Mouse (Mus musculus) lung, postnatal 0 days (tissue): ENCODE results near the gene Nfe2l2. TPM values are rescaled to one million over a fixed set of nuclear protein-coding genes. Genes with fewer than 3 reads are reported as not detected.
A peak's percentile ranks its signal among the peaks of the same experiment; 100 is the strongest.

Experiments
- ATAC-seq: fragments of 200-750 bp; cut with Nextera tagmentation; 2 replicates; pipeline ENCODE4 v1.8.0; 2017; ENCODE audit warnings: moderate library complexity
- DNase-seq: peaks from one replicate; pipeline ENCODE4 v3.0.0-alpha.2; 2016; ENCODE audit warnings: low spot score
- H3K27ac ChIP-seq: fragments of 300-500 bp; sonication (generic); 2 replicates; pipeline ENCODE4 v1.5.1; 2014; ENCODE audit warnings: antibody characterized with exemption, mild to moderate bottlenecking, low read length, mixed read lengths
- H3K27me3 ChIP-seq: fragments of 300-500 bp; sonication (generic); replicated peaks from 2 replicates; pipeline ENCODE4 v1.6.1; 2014; ENCODE audit warnings: low read length, mixed read lengths; ENCODE audit not compliant: insufficient read depth
- H3K36me3 ChIP-seq: fragments of 300-500 bp; sonication (generic); 2 replicates; pipeline ENCODE4 v1.6.1; 2014; ENCODE audit warnings: low read length, mixed read lengths; ENCODE audit not compliant: insufficient read depth
- H3K4me1 ChIP-seq: fragments of 300-500 bp; sonication (generic); 2 replicates; pipeline ENCODE4 v1.6.1; 2014; ENCODE audit warnings: antibody characterized with exemption, low read depth, low read length, mixed read lengths; ENCODE audit not compliant: insufficient read depth
- H3K4me2 ChIP-seq: fragments of 300-500 bp; sonication (generic); replicated peaks from 2 replicates; pipeline ENCODE4 v1.6.1; 2014; ENCODE audit warnings: low read depth, mild to moderate bottlenecking, low read length, moderate library complexity, mixed read lengths
- H3K4me3 ChIP-seq: fragments of 300-500 bp; sonication (generic); 2 replicates; pipeline ENCODE4 v1.5.1; 2014; ENCODE audit warnings: low read depth, low read length
- H3K9ac ChIP-seq: fragments of 300-500 bp; sonication (generic); replicated peaks from 2 replicates; pipeline ENCODE4 v1.6.1; 2014; ENCODE audit warnings: low read depth, mild to moderate bottlenecking
- H3K9me3 ChIP-seq: fragments of 300-500 bp; sonication (generic); 2 replicates; pipeline ENCODE4 v1.6.1; 2016; ENCODE audit warnings: low read length, mixed read lengths
- CTCF ChIP-seq: IDR thresholded peaks from 2 replicates; pipeline ENCODE4 v1.5.1; 2016; ENCODE audit warnings: antibody characterized with exemption, mild to moderate bottlenecking
- EP300 ChIP-seq: IDR thresholded peaks from 2 replicates; pipeline ENCODE4 v1.6.1; 2016; ENCODE audit warnings: antibody characterized with exemption, mild to moderate bottlenecking, control low read depth
- WGBS: fragments of 180-500 bp; shearing (Covaris S2); extraction: QIAGEN DNeasy Blood & Tissue Kit; methylation state at CpG from one replicate; pipeline ENCODE4 v1.1.7; 2014; 5-methylcytosine and 5-hydroxymethylcytosine counted together
- polyA plus RNA-seq: library from polyadenylated mRNA; unstranded; fragments of >200 nt; fragmentation: Nextera tagmentation; extraction: Ambion mirVana; gene quantifications from 2 replicates; pipeline ENCODE4 v1.2.1, GENCODE M21; 2015

Nfe2l2 gene
- polyA plus RNA-seq, 1 experiment from 2014 or later = 116 TPM

- H3K9me3 ChIP-seq = no peaks in the 10 kb centered on the region
- H3K4me2 ChIP-seq = no peak overlapping the region
- ATAC-seq = no peak
- H3K27ac ChIP-seq = no peak overlapping the region
- peaks cover 28% of the 10 kb centered on the region for H3K4me1 ChIP-seq
- H3K27me3 ChIP-seq = no peaks in the 10 kb centered on the region
- no peak for DNase-seq
- no peaks in the 10 kb centered on the region for H3K36me3 ChIP-seq
- no peak overlapping the region for H3K4me3 ChIP-seq
- H3K9ac ChIP-seq = no peak overlapping the region
- TF ChIP-seq EP300 (no peak), CTCF (no peak)
- 76% methylated on average over 8 of the region's 8 CpGs for WGBS
Measured at GRCm38 (mm10) chr2:75691316-75691715, 13.1 kb downstream of the Nfe2l2 start.

GRCm38 (mm10) chr2:75690656-75691055 lies 13.8 kb downstream of the Nfe2l2 start:
- Histone ChIP-seq H3K9ac (no peak overlapping the region), H3K4me2 (no peak overlapping the region), H3K27me3 (no peaks in the 10 kb centered on the region), H3K36me3 (no peaks in the 10 kb centered on the region), H3K9me3 (no peaks in the 10 kb centered on the region), H3K4me3 (no peak overlapping the region), H3K4me1 (peaks cover 23% of the 10 kb centered on the region), H3K27ac (no peak overlapping the region)
- DNase-seq (no peak), ATAC-seq (no peak)
- TF ChIP-seq CTCF (no peak), EP300 (no peak)
- 86% methylated on average over 4 of the region's 4 CpGs for WGBS

- Histone ChIP-seq H3K4me2 (no peak overlapping the region), H3K9me3 (no peaks in the 10 kb centered on the region), H3K4me1 (peaks cover 23% of the 10 kb centered on the region), H3K9ac (no peak overlapping the region), H3K4me3 (no peak overlapping the region), H3K27me3 (no peaks in the 10 kb centered on the region), H3K36me3 (no peaks in the 10 kb centered on the region), H3K27ac (0 out of 2 replicates have a peak overlapping the region, but pooled peaks have one; percentile 9)
- WGBS = 73% methylated on average over 10 of the region's 10 CpGs
- TF ChIP-seq CTCF = no peak
- no peak for TF ChIP-seq EP300
- ATAC-seq (no peak), DNase-seq (no peak)
Measured at GRCm38 (mm10) chr2:75689482-75690158, 14.8 kb downstream of the Nfe2l2 start.

- no peak for TF ChIP-seq EP300
- no peak for TF ChIP-seq CTCF
- Histone ChIP-seq H3K36me3 (no peaks in the 10 kb centered on the region), H3K27ac (no peak overlapping the region), H3K9ac (no peak overlapping the region), H3K4me3 (no peak overlapping the region), H3K4me2 (no peak overlapping the region), H3K27me3 (no peaks in the 10 kb centered on the region), H3K4me1 (peaks cover 29% of the 10 kb centered on the region), H3K9me3 (no peaks in the 10 kb centered on the region)
- DNase-seq = no peak
- 83% methylated on average over 1 of the region's 1 CpGs for WGBS
- no peak for ATAC-seq
Measured at GRCm38 (mm10) chr2:75688901-75689300, 15.5 kb downstream of the Nfe2l2 start.

- Histone ChIP-seq H3K27ac (peak overlapping the region; percentile 63; the same call in 1 of the 2 replicates), H3K4me2 (no peak overlapping the region), H3K4me3 (no peak overlapping the region), H3K4me1 (peaks cover 32% of the 10 kb centered on the region), H3K9ac (no peak overlapping the region), H3K27me3 (no peaks in the 10 kb centered on the region), H3K9me3 (no peaks in the 10 kb centered on the region), H3K36me3 (no peaks in the 10 kb centered on the region)
- TF ChIP-seq EP300 (no peak), CTCF (no peak)
- DNase-seq = no peak
- ATAC-seq = no peak
- 70% methylated on average over 10 of the region's 10 CpGs for WGBS
Measured at GRCm38 (mm10) chr2:75687040-75687749, 17.2 kb downstream of the Nfe2l2 start.

- 36% methylated on average over 6 of the region's 6 CpGs for WGBS
- Histone ChIP-seq H3K4me3 (no peak overlapping the region), H3K9me3 (no peaks in the 10 kb centered on the region), H3K27me3 (no peaks in the 10 kb centered on the region), H3K27ac (peak overlapping the region; percentile 63), H3K36me3 (no peaks in the 10 kb centered on the region), H3K4me2 (no peak overlapping the region; the same call in 1 of the 2 replicates), H3K9ac (no peak overlapping the region), H3K4me1 (peaks cover 29% of the 10 kb centered on the region; the same call in 1 of the 2 replicates)
- DNase-seq = peak; percentile 90
- TF ChIP-seq EP300 (peak; percentile 69), CTCF (no peak)
- ATAC-seq = peak; percentile 67
Measured at GRCm38 (mm10) chr2:75685458-75685861, 19.0 kb downstream of the Nfe2l2 start.
